In the genomic region with DNA sequence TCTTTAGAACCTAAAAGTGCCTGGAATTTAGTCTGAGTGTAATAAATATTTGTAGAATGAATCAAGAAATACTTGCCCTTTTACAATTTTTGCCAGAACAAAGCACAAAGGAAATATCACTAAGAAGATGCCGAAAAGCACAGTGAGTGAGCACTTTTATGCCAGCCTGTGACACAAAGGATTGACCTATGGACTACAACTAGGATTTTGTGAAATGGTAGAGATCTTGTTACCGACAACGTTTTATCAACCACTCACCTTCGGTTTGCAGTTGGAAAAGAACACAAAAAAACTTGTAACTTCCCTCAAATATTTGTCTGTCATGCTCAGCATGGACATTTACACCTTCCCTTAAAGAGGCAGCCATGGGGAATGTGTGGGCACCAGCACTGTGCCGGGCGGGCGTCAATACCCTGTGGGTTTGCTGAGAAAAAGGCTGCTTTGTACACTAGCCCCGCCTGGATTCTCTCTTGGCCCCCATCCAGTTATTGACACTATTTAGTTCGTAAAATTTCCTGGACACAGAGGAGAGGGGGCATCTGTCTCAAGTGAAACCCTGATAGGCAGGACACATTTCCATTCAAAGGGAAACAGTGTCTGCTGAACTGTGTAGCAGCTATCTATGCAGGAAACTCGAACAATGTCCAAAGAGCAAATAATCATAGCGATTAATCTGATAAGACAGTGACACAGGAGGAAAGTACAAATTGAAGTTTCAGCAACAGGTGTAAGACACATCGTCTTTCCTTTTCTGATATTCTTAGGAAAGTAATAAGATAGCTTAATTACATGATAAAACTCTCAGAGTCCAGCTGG, we compare ENCODE assay signal across 18 mouse cellular contexts.
DNase-seq lines count a peak whose midpoint lies in the region; ATAC-seq and TF ChIP-seq lines count a peak whose summit lies in the region.
"Had no signal": no experiment of that assay in that cellular context is flagged by ENCODE, and none has a peak within 500 bp of the region (broad histone marks: within the 10 kb centered on the region; RNA-seq: fewer than 3 reads in every experiment).

No protein-coding gene starts in this region.

- no peaks in the 10 kb centered on the region for H3K9me3 ChIP-seq in heart, embryonic 12.5 days (replicated peaks)
- H3K9me3 ChIP-seq in midbrain, embryonic 14.5 days (ENCODE audit: control insufficient read depth, low read length): no peaks in the 10 kb centered on the region
- no peaks in the 10 kb centered on the region for H3K9me3 ChIP-seq in midbrain, embryonic 13.5 days
- H3K9me3 ChIP-seq in intestine, embryonic 14.5 days (ENCODE audit: control insufficient read depth, low read length): no peaks in the 10 kb centered on the region

- no peaks in the 10 kb centered on the region for H3K27me3 ChIP-seq in heart, embryonic 12.5 days (replicated peaks)
- no peaks in the 10 kb centered on the region for H3K27me3 ChIP-seq in midbrain, embryonic 14.5 days (ENCODE audit: control insufficient read depth, insufficient read depth, low read length)
- no peaks in the 10 kb centered on the region for H3K27me3 ChIP-seq in midbrain, embryonic 13.5 days
- no peaks in the 10 kb centered on the region for H3K27me3 ChIP-seq in intestine, embryonic 14.5 days (replicated peaks; ENCODE audit: control insufficient read depth, insufficient read depth, low read length)
- H3K27me3 ChIP-seq in small intestine, adult 2 months (ENCODE audit: control insufficient read depth, insufficient read depth, low read length): no peaks in the 10 kb centered on the region

- no peak for TF ChIP-seq CTCF in small intestine, adult 2 months (IDR thresholded peaks at IDR 0.05; ENCODE audit: extremely low read depth, insufficient read length, insufficient replicate concordance, low read depth, low read length)

- no peak; the same call in 1 of the 2 replicates for ATAC-seq in heart, embryonic 12.5 days (ENCODE audit: insufficient number of reproducible peaks, low FRiP score)
- peak; percentile 27; the same call in 1 of the 2 replicates for ATAC-seq in midbrain, embryonic 14.5 days (ENCODE audit: low FRiP score, low TSS enrichment)
- ATAC-seq in midbrain, embryonic 13.5 days: no peak
- peak; percentile 63 for ATAC-seq in intestine, embryonic 14.5 days (replicated peaks; ENCODE audit: low FRiP score, low TSS enrichment, low read depth)
- ATAC-seq: CD4-positive, CD25-positive, alpha-beta regulatory T cell, adult 4 months had no signal

- WGBS in heart, embryonic 12.5 days: 60% methylated on average over 12 of the region's 12 CpGs
- WGBS in midbrain, embryonic 14.5 days: 69% methylated on average over 12 of the region's 12 CpGs
- 73% methylated on average over 12 of the region's 12 CpGs for WGBS in midbrain, embryonic 13.5 days
- 61% methylated on average over 12 of the region's 12 CpGs for WGBS in intestine, embryonic 14.5 days
- 26% methylated on average over 12 of the region's 12 CpGs for WGBS in small intestine, adult 2 months

- H3K9ac ChIP-seq in heart, embryonic 12.5 days: no peak overlapping the region
- no peak overlapping the region for H3K9ac ChIP-seq in midbrain, embryonic 14.5 days (replicated peaks; ENCODE audit: low read length)
- no peak overlapping the region for H3K9ac ChIP-seq in midbrain, embryonic 13.5 days (replicated peaks)
- H3K9ac ChIP-seq in intestine, embryonic 14.5 days (ENCODE audit: low read length): no peak overlapping the region

- no peak overlapping the region for H3K27ac ChIP-seq in heart, embryonic 12.5 days (ENCODE audit: poor library complexity, severe bottlenecking)
- no peak overlapping the region for H3K27ac ChIP-seq in midbrain, embryonic 14.5 days (replicated peaks; ENCODE audit: low read depth, low read length)
- H3K27ac ChIP-seq in midbrain, embryonic 13.5 days: no peak overlapping the region
- 0 out of 2 replicates have a peak overlapping the region, but pooled peaks have one; percentile 9 for H3K27ac ChIP-seq in intestine, embryonic 14.5 days (ENCODE audit: low read depth)
- H3K27ac ChIP-seq in small intestine, adult 2 months (ENCODE audit: insufficient read depth, low read depth, low read length): peak overlapping the region; percentile 100
- H3K27ac ChIP-seq: heart, adult 2 months; kidney, postnatal 0 days; left cerebral cortex, adult 2 months had no signal

- H3K4me3 ChIP-seq in heart, embryonic 12.5 days: no peak overlapping the region
- no peak overlapping the region for H3K4me3 ChIP-seq in midbrain, embryonic 14.5 days (replicated peaks; ENCODE audit: low read depth, low read length)
- no peak overlapping the region for H3K4me3 ChIP-seq in midbrain, embryonic 13.5 days (replicated peaks)
- H3K4me3 ChIP-seq in intestine, embryonic 14.5 days (ENCODE audit: low read depth, low read length): no peak overlapping the region
- H3K4me3 ChIP-seq in small intestine, adult 2 months (ENCODE audit: low read depth, low read length): peak overlapping the region; percentile 61
- H3K4me3 ChIP-seq: heart, adult 2 months; left cerebral cortex, adult 2 months had no signal

- H3K4me1 ChIP-seq in heart, embryonic 12.5 days (replicated peaks): peaks cover 4% of the 10 kb centered on the region
- no peaks in the 10 kb centered on the region for H3K4me1 ChIP-seq in midbrain, embryonic 14.5 days (ENCODE audit: control insufficient read depth, insufficient read depth, low read length)
- H3K4me1 ChIP-seq in midbrain, embryonic 13.5 days (replicated peaks): 0 out of 2 replicates have a peak, but pooled peaks cover 3% of the 10 kb centered on the region
- 0 out of 2 replicates have a peak, but pooled peaks cover 6% of the 10 kb centered on the region for H3K4me1 ChIP-seq in intestine, embryonic 14.5 days (replicated peaks; ENCODE audit: control insufficient read depth, insufficient read depth, low read length)
- peaks cover 15% of the 10 kb centered on the region; the same call in 1 of the 2 replicates for H3K4me1 ChIP-seq in small intestine, adult 2 months (ENCODE audit: control insufficient read depth, insufficient read depth, insufficient read length, low read length)

- no peaks in the 10 kb centered on the region for H3K36me3 ChIP-seq in heart, embryonic 12.5 days
- H3K36me3 ChIP-seq in midbrain, embryonic 14.5 days (ENCODE audit: control insufficient read depth, insufficient read depth, low read length): no peaks in the 10 kb centered on the region
- no peaks in the 10 kb centered on the region for H3K36me3 ChIP-seq in midbrain, embryonic 13.5 days
- H3K36me3 ChIP-seq in intestine, embryonic 14.5 days (ENCODE audit: control insufficient read depth, insufficient read depth, low read length): no peaks in the 10 kb centered on the region
- H3K36me3 ChIP-seq in small intestine, adult 2 months (ENCODE audit: control insufficient read depth, insufficient read depth, low read length): no peaks in the 10 kb centered on the region

- no peak for DNase-seq in heart, adult 9 months (ENCODE audit: low spot score in 2 of 2)
- peak; percentile 25 for DNase-seq in midbrain, embryonic 14.5 days
- peak; percentile 61 for DNase-seq in intestine, embryonic 14.5 days (ENCODE audit: low spot score)
- DNase-seq in cerebellum, adult 8-10 months: no peak
- DNase-seq in kidney, adult 18-20 months: no peak
- DNase-seq: adrenal gland, adult 8-10 months; cerebellum, adult 9-11 months; gastrocnemius, postnatal 10 days; heart, adult 2 months; heart, postnatal 10 days; lung, postnatal 14 days; thymus, postnatal 36 days had no signal

- H3K4me2 ChIP-seq in heart, embryonic 12.5 days: peak overlapping the region; percentile 7; the same call in 1 of the 2 replicates
- no peak overlapping the region for H3K4me2 ChIP-seq in midbrain, embryonic 14.5 days (ENCODE audit: low read length)
- H3K4me2 ChIP-seq in midbrain, embryonic 13.5 days (replicated peaks): no peak overlapping the region
- peak overlapping the region; percentile 24 for H3K4me2 ChIP-seq in intestine, embryonic 14.5 days (ENCODE audit: low read length)

- no peak for TF ChIP-seq POLR2A in small intestine, adult 2 months (IDR thresholded peaks at IDR 0.05; ENCODE audit: low read depth, low read length)

Comparison
In these comparisons a context has a peak if more than half of its experiments do, and no peak if none do; other contexts are left out.
1. ATAC-seq: peak in midbrain, embryonic 14.5 days (single experiment) and intestine, embryonic 14.5 days (single experiment); none in heart, embryonic 12.5 days (single experiment) and midbrain, embryonic 13.5 days (single experiment).
2. H3K27ac ChIP-seq: peak in intestine, embryonic 14.5 days (single experiment) and small intestine, adult 2 months (single experiment); none in heart, embryonic 12.5 days (single experiment), midbrain, embryonic 14.5 days (single experiment) and midbrain, embryonic 13.5 days (single experiment).
3. H3K4me2 ChIP-seq: peak in heart, embryonic 12.5 days (single experiment) and intestine, embryonic 14.5 days (single experiment); none in midbrain, embryonic 14.5 days (single experiment) and midbrain, embryonic 13.5 days (single experiment).
4. DNase-seq: peak in midbrain, embryonic 14.5 days (single experiment) and intestine, embryonic 14.5 days (single experiment); none in heart, adult 9 months (0 of 2), cerebellum, adult 8-10 months (single experiment) and kidney, adult 18-20 months (single experiment).